Mouse (Mus musculus) adrenal gland, postnatal 0 days (tissue): ENCODE measurements around the gene Arid1a. TPM values are rescaled to one million over a fixed set of nuclear protein-coding genes. Genes with fewer than 3 reads are reported as not detected.

Experiments
- microRNA-seq: library from miRNA; unstranded; fragments of <30 nt; microRNA quantifications from one replicate; pipeline ENCODE4, GENCODE M21; 2016; ENCODE audit warnings: borderline replicate concordance; ENCODE audit not compliant: insufficient number of aligned reads
- polyA plus RNA-seq: library from polyadenylated mRNA; unstranded; fragments of >200 nt; fragmentation: Nextera tagmentation; extraction: Ambion mirVana; gene quantifications from 2 replicates; pipeline ENCODE4 v1.2.1, GENCODE M21; 2015

Arid1a gene
- polyA plus RNA-seq = 11.2 and 12.0 TPM in 2 replicates

GRCm38 (mm10) chr4:133756514-133757268, at the start of gene Arid1a:
Gene Arid1a, minus strand, starts transcription at chr4:133756769.

GRCm38 (mm10) chr4:133671881-133672844, 84.4 kb downstream of the Arid1a start, which contains the start of gene Pigv:
Gene Pigv, minus strand, starts transcription at chr4:133672647.

GRCm38 (mm10) chr4:133649989-133650699, 106.4 kb downstream of the Arid1a start, which contains the start of gene Zdhhc18:
Gene Zdhhc18, minus strand, starts transcription at chr4:133650154.

Small RNA genes within 50 kb of the gene (microRNA-seq; reads per million reads assigned to microRNA genes)
- not detected for gene Mir7227

Other genes starting within 250 kb of the Arid1a start
- gene Kdf1, start 237.8 kb downstream of the Arid1a start, polyA plus RNA-seq = 1.2 and 3.2 TPM in 2 replicates
- gene Nudc, start 210.8 kb downstream of the Arid1a start, polyA plus RNA-seq = 156 and 220 TPM in 2 replicates
- gene Nr0b2, start 203.4 kb downstream of the Arid1a start, polyA plus RNA-seq = 11.5 and 32.1 TPM in 2 replicates
- 6.9 and 8.8 TPM in 2 replicates for gene Gpatch3, start 182.0 kb downstream of the Arid1a start, polyA plus RNA-seq
- 11.2 and 13.5 TPM in 2 replicates for gene Gpn2, start 172.4 kb downstream of the Arid1a start, polyA plus RNA-seq
- gene Sfn, start 154.6 kb downstream of the Arid1a start, polyA plus RNA-seq = 0.72 and 1.0 TPM in 2 replicates
- 5.2 and 7.4 TPM in 2 replicates for gene Zdhhc18, start 106.6 kb downstream of the Arid1a start, polyA plus RNA-seq
- gene Pigv, start 84.1 kb downstream of the Arid1a start, polyA plus RNA-seq = 13.2 and 19.0 TPM in 2 replicates
- gene Rps6ka1, start 131.0 kb upstream of the Arid1a start, polyA plus RNA-seq = 11.7 and 22.3 TPM in 2 replicates
- gene Hmgn2, start 211.9 kb upstream of the Arid1a start, polyA plus RNA-seq = 945 and 1,085 TPM in 2 replicates
- gene Dhdds, start 244.1 kb upstream of the Arid1a start, polyA plus RNA-seq = 25.2 and 34.1 TPM in 2 replicates